Mouse (Mus musculus): Measurements from ENCODE around the gene Ica1l. TPM values are rescaled to one million over a fixed set of nuclear protein-coding genes. Genes with fewer than 3 reads are reported as not detected.
"Not testable (repeated sequence)": the region's sequence is repeated elsewhere in the genome, so short reads cannot be mapped to it uniquely, and the experiment has no call there.

Ica1l gene
- total RNA-seq (2022), result 1 to 10 TPM; 2.7 to 3.5 (median 2.9) TPM

DNA sequence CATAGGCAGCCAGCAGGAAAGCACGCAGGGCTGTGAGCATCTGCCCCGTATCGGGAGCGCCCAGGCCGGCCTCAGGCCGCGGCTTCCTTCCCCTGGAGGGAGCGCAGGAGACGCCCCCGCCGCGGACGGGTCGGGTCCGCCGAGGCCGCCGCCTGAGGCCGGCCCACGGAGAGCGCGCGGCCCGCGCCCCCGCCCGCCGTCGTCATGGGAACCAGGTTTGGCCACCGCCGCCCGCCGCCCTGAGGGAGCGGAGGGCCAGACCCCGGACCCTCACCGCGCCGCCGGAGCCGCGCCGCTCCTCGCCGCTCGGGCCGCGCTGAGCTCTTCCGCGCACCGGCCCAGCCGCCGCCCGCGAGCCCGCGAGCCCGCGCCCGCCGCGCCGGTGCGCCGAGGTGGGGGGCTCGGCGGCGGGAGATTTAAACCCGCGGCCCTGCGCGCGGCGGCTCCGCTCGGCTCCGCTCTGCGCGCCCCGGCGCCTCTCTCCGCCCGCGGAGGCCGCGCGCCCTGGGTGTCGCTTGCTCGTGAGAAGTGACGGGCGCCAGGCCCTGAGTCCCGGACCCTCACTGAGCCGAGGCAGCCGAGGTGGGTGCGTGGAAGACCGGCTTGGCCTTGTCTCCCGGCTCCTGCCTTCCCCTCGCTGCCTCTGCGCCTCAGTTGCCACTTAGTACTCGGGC lies at the start of gene Ica1l:
Gene Ica1l (minus strand): TSS at position 389 of the 674 bp plus-strand sequence.
- DNase-seq, result peak; percentile 18

DNA sequence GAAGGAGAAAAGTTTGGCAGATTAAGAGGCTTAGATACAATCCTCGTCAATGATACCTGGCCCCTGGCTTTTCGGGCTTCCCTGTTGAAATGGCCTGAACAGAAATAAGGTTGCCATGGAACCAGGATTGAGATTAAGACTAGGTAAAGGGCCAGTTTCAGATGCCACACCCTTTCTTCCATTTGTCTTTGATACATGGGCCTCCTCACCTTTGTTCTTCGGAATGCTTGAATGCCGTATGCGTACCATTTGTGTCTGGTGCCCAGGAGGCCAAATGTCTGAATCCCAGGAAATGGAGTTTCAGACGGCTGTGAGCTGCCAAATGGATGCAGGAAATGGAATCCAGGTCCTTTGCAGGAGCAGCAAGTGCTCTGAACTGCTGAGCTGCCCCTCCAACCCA lies 33.4 kb upstream of the Ica1l start:
- DNase-seq, result no peak

DNA sequence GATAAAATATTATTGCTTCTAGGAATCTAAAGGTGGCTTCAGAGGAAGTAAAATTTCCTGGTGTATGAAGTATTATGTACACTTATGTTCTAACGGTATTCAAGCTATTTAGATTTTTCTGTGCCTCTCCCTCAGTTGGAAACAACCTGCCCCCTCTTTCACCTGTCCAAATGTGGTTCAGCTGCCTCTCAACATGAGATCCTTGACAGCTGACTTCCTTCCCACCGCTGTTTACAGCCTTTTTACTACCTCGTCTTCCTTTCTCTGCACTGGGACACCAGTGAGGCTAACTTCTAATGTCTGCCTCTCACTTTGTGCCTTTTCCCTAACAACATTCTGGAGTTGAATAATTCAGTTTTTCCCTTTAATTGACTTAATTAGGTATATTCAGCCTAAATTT lies 32.6 kb upstream of the Ica1l start:
- no peak for DNase-seq

DNA sequence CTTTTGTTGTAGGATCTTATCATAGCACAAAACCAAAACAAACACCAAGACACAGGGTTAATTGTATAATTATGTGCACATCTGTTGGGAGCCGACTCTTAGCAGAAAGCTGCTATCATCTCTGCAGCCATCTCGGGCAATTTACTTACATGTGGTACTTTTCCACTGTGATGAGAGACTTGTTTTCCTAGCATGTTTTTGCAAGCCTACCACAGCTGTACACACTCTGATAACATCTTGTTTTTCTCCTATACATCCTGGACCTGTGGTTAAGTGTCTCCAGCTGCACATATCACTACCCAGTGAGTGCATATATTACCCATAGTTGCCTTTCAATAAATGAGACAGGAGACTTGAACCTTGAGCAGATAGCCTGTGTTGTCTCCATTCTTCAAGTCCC lies 32.0 kb upstream of the Ica1l start:
- no peak for DNase-seq

DNA sequence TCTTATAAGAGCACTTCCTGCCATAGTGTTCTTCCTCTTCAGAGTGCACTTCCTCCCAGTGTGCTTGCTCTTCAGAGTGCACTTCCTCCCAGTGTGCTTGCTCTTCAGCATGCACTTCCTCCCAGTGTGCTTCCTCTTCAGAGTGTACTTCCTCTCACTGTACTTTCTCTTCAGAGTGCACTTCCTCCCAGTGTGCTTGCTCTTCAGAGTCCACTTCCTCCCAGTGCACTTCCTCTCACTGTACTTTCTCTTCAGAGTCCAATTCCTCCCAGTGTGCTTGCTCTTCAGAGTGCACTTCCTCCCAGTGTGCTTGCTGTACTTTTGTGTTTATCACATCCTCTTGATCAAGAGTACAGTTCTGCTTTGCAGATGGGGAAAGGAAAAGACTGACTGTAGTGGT lies 27.7 kb upstream of the Ica1l start:
- not testable (repeated sequence) for DNase-seq

DNA sequence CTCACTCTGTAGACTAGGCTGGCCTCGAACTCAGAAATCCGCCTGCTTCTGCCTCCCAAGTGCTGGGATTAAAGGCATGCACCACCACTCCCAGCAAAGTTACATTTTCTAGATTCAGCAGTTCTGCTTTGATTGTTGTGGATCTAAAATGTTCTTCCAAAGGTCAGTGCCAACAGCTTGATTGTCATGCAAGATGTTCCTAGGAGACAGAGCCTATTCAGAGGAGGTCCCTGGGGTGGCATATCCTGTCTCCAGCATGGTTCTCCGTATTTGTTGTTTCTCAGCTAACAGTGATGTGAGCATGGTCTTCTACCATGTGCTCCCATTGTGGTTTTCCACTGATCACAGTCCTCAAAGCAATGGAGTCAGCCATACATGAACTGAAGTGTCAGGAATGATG lies 13.3 kb upstream of the Ica1l start:
- no peak for DNase-seq

DNA sequence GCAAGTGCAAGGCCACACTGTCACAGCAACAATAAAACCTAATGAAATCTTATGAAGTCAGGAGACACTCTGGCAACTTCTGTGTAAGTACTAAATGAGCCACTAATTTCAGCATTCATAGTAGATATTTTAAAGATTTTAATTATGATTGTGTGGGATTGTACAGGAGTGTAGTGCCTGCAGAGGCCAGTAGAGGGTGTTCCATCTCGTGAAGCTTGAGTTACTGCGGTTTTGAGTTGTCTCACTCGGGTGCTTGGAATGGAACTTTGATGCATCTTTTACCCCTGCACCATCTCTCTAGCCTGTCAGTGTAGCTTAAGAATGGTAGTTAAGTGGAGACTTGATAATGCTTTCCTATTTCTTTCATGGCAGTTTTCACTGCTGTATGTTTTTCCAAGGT lies 11.7 kb upstream of the Ica1l start:
- DNase-seq, result no peak

DNA sequence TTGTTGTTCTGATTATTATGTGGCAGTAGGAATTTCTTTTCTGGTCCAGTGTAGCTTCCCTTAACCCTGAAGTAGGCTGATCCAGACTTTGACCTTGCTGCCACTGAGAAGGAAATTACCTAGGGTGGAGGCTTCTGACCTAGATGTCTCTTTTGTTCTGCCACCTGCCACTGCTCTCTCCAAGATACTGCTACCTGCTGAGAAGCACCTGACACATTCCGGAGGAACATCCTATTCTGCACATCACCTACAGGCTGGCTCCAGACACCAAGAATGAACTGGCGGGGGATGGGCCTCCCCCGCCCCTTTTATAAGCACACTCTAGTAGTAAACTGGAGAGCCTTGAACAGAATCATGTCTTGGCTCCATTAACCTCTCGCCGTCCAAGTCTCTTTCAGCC lies 4.5 kb upstream of the Ica1l start:
- not testable (repeated sequence) for DNase-seq

DNA sequence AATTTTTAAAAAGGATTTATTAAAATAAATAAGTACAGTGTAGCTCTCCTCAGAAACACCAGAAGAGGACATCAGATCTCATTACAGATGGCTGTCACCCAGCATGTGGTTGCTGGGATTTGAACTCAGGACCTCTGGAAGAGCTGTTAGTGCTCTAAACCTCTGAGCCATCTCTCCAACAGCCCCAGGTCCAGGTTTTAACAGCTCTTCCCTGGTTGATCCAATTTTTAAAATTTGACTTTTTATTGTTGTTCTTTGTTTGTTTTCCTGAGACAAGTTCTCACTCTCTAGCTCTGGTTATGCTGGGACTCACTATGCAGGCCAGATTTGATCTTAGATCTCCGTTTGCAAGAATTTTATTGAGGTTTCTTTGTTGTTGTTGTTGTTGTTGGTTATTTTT lies 1.6 kb upstream of the Ica1l start:
- DNase-seq, result no peak

DNA sequence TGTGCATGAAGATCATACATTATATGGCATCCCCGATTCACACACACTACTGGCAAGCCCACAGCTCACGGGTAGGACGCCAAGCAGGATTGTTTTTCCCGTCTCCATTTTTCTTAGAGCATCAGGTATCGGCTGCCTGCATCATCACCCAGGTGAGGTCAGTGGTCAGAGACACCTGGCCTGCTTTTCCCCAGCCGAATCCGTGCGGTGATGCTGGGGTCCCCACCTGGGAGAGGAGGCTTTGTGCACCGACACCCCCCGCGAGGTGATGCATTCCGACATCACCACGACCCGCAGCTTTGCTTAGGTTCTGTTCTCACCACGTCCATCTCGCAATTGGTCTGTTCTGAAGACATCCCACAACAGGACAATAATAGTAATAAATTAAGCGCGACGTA lies 587 bp downstream of the Ica1l start:
- no peak for DNase-seq

DNA sequence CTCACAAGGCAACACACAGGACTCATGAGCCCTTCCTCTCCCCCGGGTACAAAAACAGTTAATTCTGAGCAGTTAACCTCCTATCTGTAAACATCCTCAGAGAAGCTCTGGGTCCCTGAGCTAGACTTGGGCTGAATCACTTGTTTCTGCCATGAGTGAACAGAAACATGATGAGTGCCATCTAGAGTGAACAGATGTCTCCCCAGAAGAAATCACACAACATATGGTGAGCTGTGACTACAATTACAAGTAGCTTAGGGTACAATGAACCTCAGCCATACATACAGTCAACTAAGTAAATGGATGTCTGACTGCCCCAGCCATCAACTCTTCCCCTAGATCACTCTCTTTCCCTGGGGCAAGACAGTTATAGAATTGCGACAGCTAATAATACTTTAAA lies 7.9 kb downstream of the Ica1l start:
- no peak for DNase-seq

DNA sequence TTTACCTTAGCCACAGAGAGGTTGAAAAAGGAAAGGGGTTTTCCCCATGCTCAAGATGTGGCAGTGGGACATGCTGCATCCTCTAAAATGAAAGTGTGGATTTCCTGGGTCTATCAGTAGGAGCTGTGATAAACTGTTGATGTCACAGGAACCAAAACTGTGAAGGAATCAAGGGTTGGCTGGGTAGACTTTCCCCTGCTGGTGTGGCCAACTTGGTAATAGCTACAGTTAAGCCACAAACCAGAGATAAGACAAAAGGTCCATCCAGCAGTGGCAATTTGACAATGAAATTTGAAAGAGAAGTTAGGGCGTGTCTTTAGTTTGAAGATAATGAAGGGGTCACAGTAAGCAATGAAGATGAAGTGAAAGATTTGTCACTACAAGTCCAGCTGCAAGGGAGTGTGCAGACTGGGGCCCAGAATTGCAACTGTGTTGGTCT lies 25.9 kb downstream of the Ica1l start:
- no peak for DNase-seq

DNA sequence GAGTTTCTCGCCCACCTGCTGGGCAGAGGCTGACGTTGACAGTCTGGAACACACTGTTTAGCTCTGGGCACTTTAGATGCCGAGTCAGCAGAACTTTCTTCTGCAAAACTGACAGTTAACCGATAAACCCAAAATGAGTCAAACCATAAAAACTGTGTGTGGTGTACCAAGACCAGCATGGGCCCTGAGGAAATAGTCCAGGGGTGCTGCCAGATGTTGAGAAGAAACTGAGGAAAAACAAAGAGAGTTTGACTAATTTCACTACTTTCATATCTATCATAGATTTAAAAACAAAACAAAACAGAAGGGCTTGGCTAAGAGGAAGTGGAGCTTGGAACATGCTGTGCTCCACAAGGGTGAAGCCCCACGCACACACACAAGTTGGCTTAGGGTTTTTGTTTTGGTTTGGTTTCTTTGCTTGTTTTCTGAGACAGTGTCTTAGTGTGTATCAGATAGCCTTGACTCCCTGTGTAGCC lies 26.8 kb downstream of the Ica1l start:
- DNase-seq, result no peak

DNA sequence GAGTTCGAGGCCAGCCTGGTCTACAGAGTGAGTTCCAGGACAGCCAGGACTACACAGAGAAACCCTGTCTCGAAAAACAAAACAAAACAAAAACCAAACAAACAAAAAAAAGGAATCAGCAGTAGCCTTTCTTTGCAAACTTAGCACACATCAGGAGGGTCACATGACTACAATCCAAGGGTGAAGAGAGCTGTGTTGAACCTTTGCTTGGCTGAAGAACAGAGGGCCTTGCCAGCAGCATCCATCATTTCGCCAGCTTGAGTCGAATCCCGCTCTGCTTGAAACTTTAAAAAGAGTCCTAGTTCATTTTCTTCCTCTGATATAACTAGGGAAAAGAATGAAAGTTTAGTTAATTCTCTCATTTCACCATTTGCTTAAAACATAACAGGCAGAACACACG lies 27.5 kb downstream of the Ica1l start:
- no peak for DNase-seq

DNA sequence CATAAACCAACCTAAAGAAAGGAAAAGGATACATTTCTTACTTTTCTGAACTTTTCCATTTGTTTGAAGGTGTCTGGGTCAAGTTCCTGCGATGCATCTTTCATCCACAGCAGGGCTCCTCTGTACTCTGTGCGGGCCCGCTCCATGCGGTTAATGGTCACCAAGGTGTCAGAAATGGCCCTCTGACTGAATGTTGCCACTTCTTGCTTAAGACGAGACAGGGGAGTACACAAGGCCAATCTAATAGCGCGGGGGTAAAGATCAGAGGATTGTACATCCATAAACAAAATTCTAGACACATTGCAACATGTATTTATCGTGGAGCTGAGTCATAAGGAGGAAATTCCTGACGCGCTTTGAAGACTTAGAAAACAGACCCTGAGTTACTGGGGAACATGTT lies 29.2 kb downstream of the Ica1l start:
- no peak for DNase-seq

DNA sequence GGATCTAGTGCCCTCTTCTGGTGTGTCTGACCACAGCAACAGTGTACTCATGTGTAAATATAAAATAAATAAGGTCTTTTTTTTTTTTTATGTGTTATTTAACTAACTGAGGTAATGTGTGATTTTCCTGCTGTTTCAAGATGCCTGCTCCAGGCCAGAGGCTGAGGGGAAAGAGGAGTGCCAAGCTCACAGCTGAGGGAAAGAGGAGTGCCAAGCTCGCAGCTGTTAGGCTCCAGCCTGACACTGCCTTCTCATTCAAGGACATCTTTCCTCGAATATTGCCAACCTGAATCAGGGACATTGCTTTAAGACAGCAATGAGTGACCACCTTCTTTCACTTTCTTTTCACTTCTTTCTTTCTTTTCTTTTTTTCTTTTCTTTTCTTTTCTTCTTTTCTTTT lies 34.2 kb downstream of the Ica1l start:
- no peak for DNase-seq

DNA sequence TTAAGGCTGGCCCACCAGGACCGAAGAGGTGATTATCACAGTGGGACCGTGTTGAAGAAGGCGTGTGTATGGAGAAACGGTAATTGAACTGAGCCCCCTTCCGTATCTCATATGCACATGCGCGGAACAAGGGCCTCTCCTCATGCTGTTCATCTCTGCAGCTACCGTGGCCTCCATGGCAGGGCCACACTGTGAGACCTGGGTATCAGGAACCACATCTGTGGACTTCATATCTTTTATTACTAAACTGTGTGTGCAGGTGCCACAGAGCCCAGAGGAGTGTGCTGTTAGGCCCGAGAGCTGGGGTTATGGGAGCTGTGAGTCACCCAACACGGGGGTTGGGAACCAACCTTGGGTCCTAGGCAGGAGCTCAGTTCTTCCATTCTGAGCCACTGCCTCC lies 35.6 kb downstream of the Ica1l start:
- DNase-seq, result no peak

DNA sequence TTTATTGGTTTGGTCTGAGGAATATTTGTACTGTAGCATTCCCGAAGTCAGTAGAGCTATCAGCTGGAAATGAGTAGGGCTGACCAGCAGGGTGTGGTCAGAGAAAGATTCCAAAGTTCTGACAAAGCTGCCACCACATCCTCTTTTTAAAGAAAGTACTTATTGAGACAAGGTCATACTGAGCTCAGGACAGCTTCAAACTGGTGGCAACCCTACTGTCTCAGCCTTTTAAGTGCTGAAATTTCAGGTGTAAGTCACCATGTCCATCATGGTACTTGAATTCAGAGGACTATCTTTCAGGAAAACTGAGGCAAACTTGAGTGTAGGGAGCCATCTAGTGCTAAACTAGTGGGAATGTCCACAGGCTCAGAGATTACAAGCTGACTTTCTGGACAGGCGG lies 42.7 kb downstream of the Ica1l start:
- DNase-seq, result no peak

DNA sequence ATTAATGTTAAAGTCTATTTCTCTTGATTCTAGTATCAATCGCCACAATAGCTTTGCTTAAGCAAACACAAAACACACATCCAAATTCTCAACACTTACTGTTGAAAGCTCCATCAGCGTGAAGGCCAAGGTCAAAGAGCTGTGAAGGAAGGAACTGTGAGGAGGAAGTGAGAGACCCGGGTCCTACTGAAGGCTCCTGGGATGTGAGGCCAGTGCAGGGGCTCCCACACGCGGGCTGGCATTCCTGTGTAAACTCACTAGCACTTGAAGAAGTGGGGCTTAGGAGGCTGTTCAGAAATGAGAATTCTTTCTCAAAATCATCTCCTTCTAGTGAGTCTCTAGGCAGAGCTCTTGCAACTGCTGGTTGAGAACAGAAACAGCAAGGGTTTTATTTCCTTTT lies 45.6 kb downstream of the Ica1l start:
- no peak for DNase-seq

DNA sequence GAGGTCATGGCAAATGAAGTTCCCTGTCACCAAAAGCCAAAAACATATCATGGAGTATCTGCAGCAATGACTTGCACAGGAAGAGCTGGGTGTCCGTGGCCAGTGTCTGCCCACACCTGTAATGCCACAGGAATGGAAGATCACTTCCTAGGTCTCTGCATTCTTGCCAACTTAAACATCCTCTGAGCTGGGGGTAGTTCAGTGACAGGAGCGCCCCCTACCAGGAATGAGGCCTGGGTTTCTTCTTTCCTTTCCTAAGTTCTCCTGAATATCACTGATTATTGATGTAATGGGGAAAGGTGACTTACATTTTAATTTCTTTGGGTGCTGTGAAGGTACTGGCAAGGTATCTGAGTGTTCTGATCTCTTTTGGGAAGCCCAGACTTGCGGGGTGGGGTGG lies 47.3 kb downstream of the Ica1l start:
- no peak for DNase-seq

DNA sequence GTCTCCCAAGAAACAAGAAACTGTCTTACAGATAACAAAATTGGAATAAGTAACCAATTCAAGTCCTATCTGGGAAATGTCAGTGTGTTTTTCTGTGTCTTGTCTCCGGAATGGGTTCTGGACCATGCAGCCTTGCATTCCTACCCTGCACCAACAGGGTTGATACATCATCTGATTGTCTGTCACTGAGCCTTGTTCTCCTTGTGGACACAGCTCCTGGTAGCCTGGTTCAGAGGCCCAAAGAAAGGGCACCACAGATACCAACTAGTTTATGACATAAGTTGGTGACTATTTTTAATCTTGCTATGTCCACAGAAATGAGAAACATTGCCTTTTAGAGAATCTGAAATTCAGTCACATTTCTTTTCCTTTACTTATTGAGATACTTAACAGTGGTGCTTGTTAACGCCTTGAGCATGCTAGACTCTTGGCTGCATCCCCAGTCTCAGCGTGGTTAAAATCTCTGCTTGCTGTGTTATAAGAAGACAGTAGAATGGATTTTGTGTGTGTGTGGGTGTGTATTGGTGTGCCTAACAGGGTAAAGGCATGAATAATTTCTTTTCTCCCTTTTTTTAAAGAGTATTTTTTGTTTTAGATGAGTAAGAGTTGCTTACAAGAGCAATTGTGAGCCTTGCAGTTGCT lies 55.5 kb downstream of the Ica1l start:
- DNase-seq, result no peak

DNA sequence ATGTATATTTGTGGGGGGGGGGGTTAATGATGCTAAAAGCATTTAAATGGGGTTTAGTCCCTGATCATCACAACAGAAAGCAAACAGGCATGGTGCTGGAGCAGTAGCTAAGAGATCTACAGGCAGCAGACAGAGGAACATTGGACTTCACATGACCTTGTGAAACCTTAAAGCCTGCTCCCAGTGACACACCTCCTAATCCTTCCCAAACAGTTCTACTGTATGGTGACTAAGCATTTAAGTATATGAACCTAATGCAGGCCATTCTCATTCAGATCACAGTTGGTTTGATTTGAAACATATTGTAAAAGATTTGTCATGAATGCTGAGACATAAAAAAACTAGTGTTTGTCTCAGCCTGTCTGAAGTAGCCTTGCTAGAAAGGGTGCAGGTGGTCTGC lies 56.4 kb downstream of the Ica1l start:
- no peak for DNase-seq

DNA sequence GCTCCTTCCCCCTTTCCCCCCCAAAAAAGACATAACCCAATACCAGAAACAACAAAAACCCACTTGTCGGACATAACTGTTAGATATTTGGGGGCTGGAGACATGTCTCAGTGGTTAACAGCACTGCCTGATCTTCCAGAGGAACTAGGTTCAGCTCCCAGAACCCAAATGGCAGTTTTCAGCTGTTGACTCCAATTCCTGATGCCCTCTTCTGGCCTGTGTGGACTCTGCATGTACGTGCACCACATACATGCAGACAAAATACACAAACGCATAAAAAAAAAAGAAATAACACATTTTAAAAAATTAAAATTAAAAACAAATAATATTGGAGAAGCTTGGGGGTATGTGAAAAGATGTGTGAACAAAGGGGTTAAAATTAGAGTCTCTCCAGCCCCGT lies 75.7 kb downstream of the Ica1l start:
- DNase-seq, result peak; percentile 12

DNA sequence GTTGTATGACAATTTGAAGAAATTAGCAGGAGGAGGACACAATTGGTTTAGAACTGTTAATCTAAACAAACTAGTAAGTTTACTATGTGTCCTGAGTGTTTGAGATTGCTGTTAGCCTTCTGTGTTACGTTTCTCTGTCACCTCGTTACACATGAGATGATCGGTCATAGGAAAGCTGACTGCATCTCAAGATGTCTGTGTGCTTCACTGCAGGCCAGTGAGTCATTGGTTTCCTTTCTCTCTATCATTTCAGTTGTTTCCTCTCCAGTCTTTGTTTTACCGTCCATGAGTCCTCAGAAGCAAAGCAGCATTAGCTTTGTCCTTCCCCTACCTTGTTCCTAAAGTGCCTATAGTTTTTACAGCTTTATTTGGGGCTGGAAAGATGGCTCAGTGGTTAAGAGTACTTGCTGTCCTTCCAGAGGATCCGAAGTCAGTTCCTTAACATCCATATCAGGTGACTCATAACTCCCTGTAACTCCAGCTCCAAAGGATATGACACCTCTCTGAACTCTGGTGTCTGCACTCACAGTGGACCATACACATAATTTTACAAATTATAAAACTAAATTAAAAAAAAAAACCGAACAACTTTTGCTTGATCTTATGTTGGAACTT lies 76.7 kb downstream of the Ica1l start:
- DNase-seq, result no peak

Measured in adrenal gland, adult 8-10 months (tissue).